ENCODE assay signal across 24 mouse cellular contexts in the genomic region with DNA sequence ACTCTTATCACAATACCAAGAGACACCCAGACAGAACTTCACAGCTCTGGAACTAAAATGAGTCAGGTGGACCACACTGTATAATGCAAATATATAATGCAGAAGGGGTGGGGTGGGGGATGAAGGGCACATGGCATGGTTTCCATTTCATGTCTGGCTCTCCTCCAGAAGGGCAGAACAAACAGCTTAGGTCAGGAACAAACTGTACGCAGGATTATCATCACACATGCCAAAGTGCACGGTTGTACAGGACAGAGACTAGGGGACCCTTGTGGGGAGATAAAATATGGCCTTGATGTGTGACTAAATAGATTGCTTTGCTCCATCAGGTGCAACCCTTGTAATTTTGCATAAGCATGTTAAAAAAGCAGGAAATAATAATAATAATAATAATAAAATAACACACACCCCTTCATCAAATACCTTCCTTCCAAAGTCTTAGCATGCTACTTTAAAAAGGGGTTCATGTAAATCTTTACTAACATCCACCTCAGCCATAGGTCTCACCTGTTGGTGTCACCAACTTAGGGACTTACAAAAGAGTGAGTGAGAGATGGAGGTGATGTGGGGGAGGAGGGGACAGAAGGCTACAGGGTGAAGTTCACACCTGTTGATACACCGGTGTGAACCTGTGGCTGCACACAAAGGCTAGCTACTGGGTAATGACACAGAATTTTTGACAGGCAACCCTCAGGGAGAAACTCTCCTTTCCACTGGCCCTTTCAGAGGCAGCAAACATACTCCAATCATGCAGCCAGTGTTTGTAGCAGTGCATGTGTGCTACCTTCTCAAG. TPM values are rescaled to one million over a fixed set of nuclear protein-coding genes. Genes with fewer than 3 reads are reported as not detected.
DNase-seq lines count a peak whose midpoint lies in the region; ATAC-seq and TF ChIP-seq lines count a peak whose summit lies in the region.
"Had no signal": no experiment of that assay in that cellular context is flagged by ENCODE, and none has a peak within 500 bp of the region (broad histone marks: within the 10 kb centered on the region; RNA-seq: fewer than 3 reads in every experiment).

No protein-coding gene starts in this region.

- H3K27me3 ChIP-seq in heart, postnatal 0 days (ENCODE audit: control insufficient read depth, insufficient read depth, low read length): no peaks in the 10 kb centered on the region
- H3K27me3 ChIP-seq in heart, embryonic 12.5 days (replicated peaks): no peaks in the 10 kb centered on the region
- no peaks in the 10 kb centered on the region for H3K27me3 ChIP-seq in stomach, embryonic 16.5 days (ENCODE audit: control insufficient read depth, insufficient read depth, low read length)
- H3K27me3 ChIP-seq in midbrain, embryonic 14.5 days (ENCODE audit: control insufficient read depth, insufficient read depth, low read length): no peaks in the 10 kb centered on the region
- H3K27me3 ChIP-seq: forebrain, embryonic 15.5 days; hindbrain, embryonic 12.5 days; limb, embryonic 15.5 days; Patski had no signal

- H3K9me3 ChIP-seq in heart, postnatal 0 days (replicated peaks; ENCODE audit: control insufficient read depth, low read length): no peaks in the 10 kb centered on the region
- H3K9me3 ChIP-seq in heart, embryonic 12.5 days (replicated peaks): no peaks in the 10 kb centered on the region
- H3K9me3 ChIP-seq in stomach, embryonic 16.5 days (replicated peaks; ENCODE audit: control insufficient read depth, low read length): no peaks in the 10 kb centered on the region
- H3K9me3 ChIP-seq in midbrain, embryonic 14.5 days (ENCODE audit: control insufficient read depth, low read length): no peaks in the 10 kb centered on the region
- H3K9me3 ChIP-seq: forebrain, embryonic 15.5 days; hindbrain, embryonic 12.5 days; limb, embryonic 15.5 days had no signal

- intact Hi-C loops in gastrocnemius, adult 2 months (cut with DNase I): loop anchor here (5.0 kb wide), 1 partner anchor 37 kb away; no protein-coding TSS in a partner anchor
- intact Hi-C loops in gastrocnemius, postnatal 36 days (cut with DNase I): loop anchor here (5.0 kb wide), 1 partner anchor 37 kb away; no protein-coding TSS in a partner anchor

- TF ChIP-seq EP300 in heart, postnatal 0 days (IDR thresholded peaks at IDR 0.05; ENCODE audit: low read depth): peak; percentile 93

- H3K4me3 ChIP-seq in gastrocnemius, adult 2 months: no peak overlapping the region
- H3K4me3 ChIP-seq in heart, postnatal 0 days (ENCODE audit: low read depth, low read length): no peak overlapping the region
- no peak overlapping the region for H3K4me3 ChIP-seq in heart, embryonic 12.5 days
- no peak overlapping the region for H3K4me3 ChIP-seq in stomach, embryonic 16.5 days (replicated peaks; ENCODE audit: low read length)
- H3K4me3 ChIP-seq in midbrain, embryonic 14.5 days (replicated peaks; ENCODE audit: low read depth, low read length): no peak overlapping the region
- H3K4me3 ChIP-seq: forebrain, embryonic 15.5 days; hindbrain, embryonic 12.5 days; limb, embryonic 15.5 days had no signal

- H3K4me1 ChIP-seq in heart, postnatal 0 days (ENCODE audit: control insufficient read depth, insufficient read depth): peaks cover 50% of the 10 kb centered on the region
- peaks cover 34% of the 10 kb centered on the region for H3K4me1 ChIP-seq in heart, embryonic 12.5 days (replicated peaks)
- H3K4me1 ChIP-seq in stomach, embryonic 16.5 days (ENCODE audit: control insufficient read depth, insufficient read depth, low read length): no peaks in the 10 kb centered on the region
- H3K4me1 ChIP-seq in midbrain, embryonic 14.5 days (ENCODE audit: control insufficient read depth, insufficient read depth, low read length): no peaks in the 10 kb centered on the region
- H3K4me1 ChIP-seq: forebrain, embryonic 15.5 days; hindbrain, embryonic 12.5 days; limb, embryonic 15.5 days had no signal

- peak overlapping the region; percentile 63 for H3K27ac ChIP-seq in gastrocnemius, adult 2 months
- peak overlapping the region; percentile 83 for H3K27ac ChIP-seq in heart, postnatal 0 days (ENCODE audit: low read depth)
- H3K27ac ChIP-seq in heart, embryonic 12.5 days (ENCODE audit: poor library complexity, severe bottlenecking): no peak overlapping the region
- H3K27ac ChIP-seq in stomach, embryonic 16.5 days (ENCODE audit: low read length): no peak overlapping the region
- H3K27ac ChIP-seq in midbrain, embryonic 14.5 days (replicated peaks; ENCODE audit: low read depth, low read length): no peak overlapping the region
- H3K27ac ChIP-seq: forebrain, embryonic 15.5 days; hindbrain, embryonic 12.5 days; limb, embryonic 15.5 days had no signal

- WGBS in heart, postnatal 0 days: 44% methylated on average over 3 of the region's 3 CpGs
- 53% methylated on average over 3 of the region's 3 CpGs for WGBS in heart, embryonic 12.5 days
- WGBS in stomach, embryonic 16.5 days: 56% methylated on average over 3 of the region's 3 CpGs
- 88% methylated on average over 3 of the region's 3 CpGs for WGBS in midbrain, embryonic 14.5 days

- peak; percentile 35 for DNase-seq in gastrocnemius, adult 2 months
- no peak for DNase-seq in gastrocnemius, postnatal 36 days
- peak; percentile 62 for DNase-seq in heart, postnatal 0 days (ENCODE audit: low spot score)
- peak; percentile 39 for DNase-seq in lung, postnatal 25 days (ENCODE audit: low spot score)
- DNase-seq in lung, adult 18-20 months: no peak
- DNase-seq in midbrain, embryonic 14.5 days: no peak
- DNase-seq: adrenal gland, adult 8-10 months; cerebellum, postnatal 10 days; kidney, postnatal 36 days; lung, postnatal 4 days; retina, postnatal 1 day; thymus, postnatal 4 days had no signal

- ATAC-seq in heart, postnatal 0 days (ENCODE audit: insufficient read depth, low read depth): peak; percentile 89
- ATAC-seq in heart, embryonic 12.5 days (ENCODE audit: insufficient number of reproducible peaks, low FRiP score): no peak
- ATAC-seq in stomach, embryonic 16.5 days (ENCODE audit: insufficient read depth, low FRiP score): peak; percentile 58; the same call in 1 of the 2 replicates
- ATAC-seq in midbrain, embryonic 14.5 days (ENCODE audit: low FRiP score, low TSS enrichment): no peak
- ATAC-seq: CD4-positive, CD25-positive, alpha-beta regulatory T cell, adult 4 months; forebrain, embryonic 15.5 days; Patski had no signal

- 0 out of 2 replicates have a peak overlapping the region, but pooled peaks have one; percentile 4 for H3K4me2 ChIP-seq in heart, postnatal 0 days (ENCODE audit: low read depth, low read length)
- no peak overlapping the region for H3K4me2 ChIP-seq in heart, embryonic 12.5 days
- H3K4me2 ChIP-seq in stomach, embryonic 16.5 days (ENCODE audit: low read depth, low read length): no peak overlapping the region
- no peak overlapping the region for H3K4me2 ChIP-seq in midbrain, embryonic 14.5 days (ENCODE audit: low read length)
- H3K4me2 ChIP-seq: forebrain, embryonic 15.5 days; hindbrain, embryonic 12.5 days; limb, embryonic 15.5 days had no signal

- no peak for TF ChIP-seq CTCF in gastrocnemius, adult 2 months (IDR thresholded peaks at IDR 0.05)
- TF ChIP-seq CTCF in heart, postnatal 0 days (IDR thresholded peaks at IDR 0.05; ENCODE audit: low read depth): no peak

- peaks cover 17% of the 10 kb centered on the region for H3K36me3 ChIP-seq in heart, postnatal 0 days (replicated peaks; ENCODE audit: control insufficient read depth, insufficient read depth, low read length)
- H3K36me3 ChIP-seq in heart, embryonic 12.5 days: peaks cover 21% of the 10 kb centered on the region
- H3K36me3 ChIP-seq in stomach, embryonic 16.5 days (ENCODE audit: control insufficient read depth, insufficient read depth, low read length): peaks cover 6% of the 10 kb centered on the region; the same call in 1 of the 2 replicates
- H3K36me3 ChIP-seq in midbrain, embryonic 14.5 days (ENCODE audit: control insufficient read depth, insufficient read depth, low read length): 0 out of 2 replicates have a peak, but pooled peaks cover 3% of the 10 kb centered on the region

- no peak overlapping the region for H3K9ac ChIP-seq in heart, postnatal 0 days (replicated peaks; ENCODE audit: low read depth, low read length)
- no peak overlapping the region for H3K9ac ChIP-seq in heart, embryonic 12.5 days
- no peak overlapping the region for H3K9ac ChIP-seq in stomach, embryonic 16.5 days (ENCODE audit: low read length)
- no peak overlapping the region for H3K9ac ChIP-seq in midbrain, embryonic 14.5 days (replicated peaks; ENCODE audit: low read length)
- H3K9ac ChIP-seq: forebrain, embryonic 15.5 days; hindbrain, embryonic 12.5 days; limb, embryonic 15.5 days had no signal

RNA-seq across cellular contexts. Expression of a gene that starts 6.7 kb away (rescaled TPM):
- not detected for total RNA-seq in gastrocnemius, adult 2 months (2021)
- total RNA-seq in gastrocnemius, postnatal 36 days (2021): not detected
- total RNA-seq in heart, postnatal 0 days (2014; rRNA removed; ENCODE audit: low replicate concordance): not detected in 2 replicates
- 15.6 and 17.1 TPM in 2 replicates for polyA plus RNA-seq in heart, postnatal 0 days (2015; fragmentation: Nextera tagmentation; extraction: Ambion mirVana)
- polyA plus RNA-seq in heart, embryonic 12.5 days (2016; fragmentation: Nextera tagmentation; extraction: Ambion mirVana): 40.0 and 42.3 TPM in 2 replicates
- 16.8 and 18.6 TPM in 2 replicates for polyA plus RNA-seq in stomach, embryonic 16.5 days (2015; fragmentation: Nextera tagmentation; extraction: Ambion mirVana)
- polyA plus RNA-seq in midbrain, embryonic 14.5 days (2014; fragmentation: Nextera tagmentation; extraction: Ambion mirVana): 21.5 and 27.9 TPM in 2 replicates
- total RNA-seq: adrenal gland, adult 8-10 months; left cerebral cortex, adult 18-20 months; left cerebral cortex, postnatal 36 days; midbrain, postnatal 0 days; neutrophil, adult 5-6 weeks had no signal
- polyA plus RNA-seq: CD4-positive, CD25-positive, alpha-beta regulatory T cell, adult 4 months; testis, adult 2 months had no signal

RNA-seq across cellular contexts. Expression of a gene that starts 51.6 kb away (rescaled TPM):
- total RNA-seq in gastrocnemius, adult 2 months (2021): 10 to 100 TPM; 73.9 to 90.0 TPM
- 10 to 100 TPM; 46.4 to 49.6 TPM for total RNA-seq in gastrocnemius, postnatal 36 days (2021)
- 40.0 and 66.6 TPM in 2 replicates for total RNA-seq in heart, postnatal 0 days (2014; rRNA removed; ENCODE audit: low replicate concordance)
- 4.4 and 4.7 TPM in 2 replicates for polyA plus RNA-seq in heart, postnatal 0 days (2015; fragmentation: Nextera tagmentation; extraction: Ambion mirVana)
- 17.5 and 18.7 TPM in 2 replicates for polyA plus RNA-seq in heart, embryonic 12.5 days (2016; fragmentation: Nextera tagmentation; extraction: Ambion mirVana)
- polyA plus RNA-seq in stomach, embryonic 16.5 days (2015; fragmentation: Nextera tagmentation; extraction: Ambion mirVana): 5.0 and 5.9 TPM in 2 replicates
- 5.5 and 7.9 TPM in 2 replicates for polyA plus RNA-seq in midbrain, embryonic 14.5 days (2014; fragmentation: Nextera tagmentation; extraction: Ambion mirVana)
- polyA plus RNA-seq: CD4-positive, CD25-positive, alpha-beta regulatory T cell, adult 4 months had no signal

Comparison
In these comparisons a context has a peak if more than half of its experiments do, and no peak if none do; other contexts are left out.
1. DNase-seq: peak in gastrocnemius, adult 2 months (single experiment), heart, postnatal 0 days (single experiment) and lung, postnatal 25 days (single experiment); none in gastrocnemius, postnatal 36 days (0 of 2), lung, adult 18-20 months (0 of 2) and midbrain, embryonic 14.5 days (single experiment).
2. H3K27ac ChIP-seq: peak in gastrocnemius, adult 2 months (single experiment) and heart, postnatal 0 days (single experiment); none in heart, embryonic 12.5 days (single experiment), stomach, embryonic 16.5 days (single experiment) and midbrain, embryonic 14.5 days (single experiment).
3. ATAC-seq: peak in heart, postnatal 0 days (single experiment) and stomach, embryonic 16.5 days (single experiment); none in heart, embryonic 12.5 days (single experiment) and midbrain, embryonic 14.5 days (single experiment).